ENCODE assay signal across 22 mouse cellular contexts in the genomic region with DNA sequence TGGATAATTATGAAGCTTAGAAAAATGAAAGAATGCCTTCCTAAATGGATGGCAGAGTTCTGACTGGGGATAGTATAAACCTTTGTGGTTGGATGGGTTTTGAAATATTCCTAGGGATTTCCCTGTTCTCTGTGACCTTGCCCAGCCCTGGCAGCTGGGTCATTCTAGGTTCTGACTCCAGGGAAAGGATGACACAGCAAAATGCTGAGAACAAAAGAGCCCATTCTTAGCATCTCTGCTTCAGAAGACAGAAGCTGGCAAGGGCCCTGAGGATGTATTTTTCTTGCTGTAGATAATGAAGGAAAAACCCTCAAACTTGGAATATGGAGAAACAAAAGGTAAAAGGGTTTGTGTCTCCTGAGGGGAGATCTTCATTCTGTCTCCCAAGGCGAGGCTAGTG. TPM values are rescaled to one million over a fixed set of nuclear protein-coding genes. Genes with fewer than 3 reads are reported as not detected.
DNase-seq lines count a peak whose midpoint lies in the region; TF ChIP-seq lines count a peak whose summit lies in the region.
"Had no signal": no experiment of that assay in that cellular context is flagged by ENCODE, and none has a peak within 500 bp of the region (broad histone marks: within the 10 kb centered on the region; RNA-seq: fewer than 3 reads in every experiment).

No protein-coding gene starts in this region.

- no peak for TF ChIP-seq CTCF in brain, embryonic 14.5 days (IDR thresholded peaks at IDR 0.05; ENCODE audit: borderline replicate concordance, extremely low read depth, insufficient read depth, insufficient read length)

- no peak for TF ChIP-seq POLR2A in brain, embryonic 14.5 days (IDR thresholded peaks at IDR 0.05; ENCODE audit: borderline replicate concordance, extremely low read depth, insufficient read depth, insufficient read length, poor library complexity, severe bottlenecking)

- peak; percentile 9 for DNase-seq in embryo, embryonic 10.5 days (ENCODE audit: low spot score)
- no peak for DNase-seq in embryo, embryonic 11 days
- DNase-seq in Muller cell, postnatal 12 days (ENCODE audit: inconsistent ontology term) = peak; percentile 61
- DNase-seq in brain, embryonic 14.5 days (ENCODE audit: low read depth) = peak; percentile 9
- no peak for DNase-seq in frontal cortex, postnatal 10 days (ENCODE audit: low spot score in 2 of 2)
- DNase-seq in frontal cortex, postnatal 36 days (ENCODE audit: low spot score in 2 of 2) = no peak
- DNase-seq in c-Kit-positive CD71-positive TER-119-positive erythroid progenitor cells, embryonic 14.5 days (ENCODE audit: low spot score) = no peak
- DNase-seq: adrenal gland, postnatal 36 days; cerebellum, adult 11 months; cerebellum, adult 9-10 months; cerebellum, postnatal 36 days; gastrocnemius, postnatal 25 days; heart, adult 11 months; heart, postnatal 4 days; kidney, adult 8-10 months; kidney, postnatal 4 days; left cerebral cortex, postnatal 4 days; liver, postnatal 0 days; lung, postnatal 36 days; right cerebral cortex, postnatal 14 days; thymus, adult 2 months; thymus, postnatal 36 days had no signal

RNA-seq across cellular contexts. Expression of a gene that starts 4.2 kb away (rescaled TPM):
- 6.8 and 9.0 TPM in 2 replicates for polyA plus RNA-seq in brain, embryonic 14.5 days (2012; rRNA removed)

RNA-seq across cellular contexts. Expression of a gene that starts 27.3 kb away (rescaled TPM):
- polyA plus RNA-seq in brain, embryonic 14.5 days (2012; rRNA removed) = 40.3 and 54.8 TPM in 2 replicates

RNA-seq across cellular contexts. Expression of a gene that starts 40.6 kb away (rescaled TPM):
- 126 and 141 TPM in 2 replicates for polyA plus RNA-seq in brain, embryonic 14.5 days (2012; rRNA removed)

Comparison
In these comparisons a context has a peak if more than half of its experiments do, and no peak if none do; other contexts are left out.
1. DNase-seq: peak in embryo, embryonic 10.5 days (single experiment), Muller cell, postnatal 12 days (single experiment) and brain, embryonic 14.5 days (single experiment); none in embryo, embryonic 11 days (single experiment), frontal cortex, postnatal 10 days (0 of 2), frontal cortex, postnatal 36 days (0 of 2) and c-Kit-positive CD71-positive TER-119-positive erythroid progenitor cells, embryonic 14.5 days (single experiment).